Mouse (Mus musculus) cortical plate, adult 2 months (tissue): ENCODE measurements around the gene Preb.

Experiments used
- CTCF ChIP-seq: fragments of 200-500 bp; IDR thresholded peaks from 2 replicates; pipeline ENCODE4 v1.5.1; 2011; ENCODE audit warnings: mild to moderate bottlenecking, control low read depth, low read length; ENCODE audit not compliant: insufficient read depth; ENCODE audit errors: extremely low read depth
- POLR2A ChIP-seq: fragments of 200-500 bp; IDR thresholded peaks from 2 replicates; pipeline ENCODE4 v1.6.1; 2011; ENCODE audit warnings: mild to moderate bottlenecking, low read length, control low read depth; ENCODE audit not compliant: insufficient read depth; ENCODE audit errors: extremely low read depth

- no peak for TF ChIP-seq CTCF
- no peak for TF ChIP-seq POLR2A
These were observed 40.1 kb downstream of the Preb start for GRCm38 (mm10) chr5:30919831-30920614.
